Comparison of ENCODE assay signal across 19 mouse cellular contexts in the genomic region with DNA sequence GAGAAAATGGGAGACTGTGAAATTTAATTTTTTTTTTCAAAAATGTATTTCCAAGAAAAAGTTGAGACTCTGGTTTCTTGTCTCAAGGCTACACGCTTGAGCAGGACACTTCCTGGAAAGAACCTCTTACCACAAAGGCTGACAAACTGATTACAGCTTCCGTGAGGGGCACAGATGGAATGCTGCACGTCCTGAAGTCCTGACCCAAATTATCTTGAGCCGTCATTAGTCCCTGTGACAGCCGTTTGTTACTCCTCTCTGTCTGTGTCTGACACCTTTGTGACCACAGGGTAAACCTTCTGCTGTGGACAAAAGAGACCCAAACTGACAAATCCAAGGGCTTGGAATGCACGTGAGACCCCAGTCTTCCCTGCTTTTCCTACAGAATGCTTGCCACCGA.
DNase-seq lines count a peak whose midpoint lies in the region; ATAC-seq lines count a peak whose summit lies in the region.
"Had no signal": no experiment of that assay in that cellular context is flagged by ENCODE, and none has a peak within 500 bp of the region (broad histone marks: within the 10 kb centered on the region; RNA-seq: fewer than 3 reads in every experiment).

No protein-coding gene starts in this region.

- peak overlapping the region; percentile 12; the same call in 1 of the 2 replicates for H3K27ac ChIP-seq in forebrain, embryonic 16.5 days (ENCODE audit: low read length)
- no peak overlapping the region for H3K27ac ChIP-seq in forebrain, embryonic 10.5 days
- 0 out of 2 replicates have a peak overlapping the region, but pooled peaks have one; percentile 45 for H3K27ac ChIP-seq in limb, embryonic 11.5 days (replicated peaks; ENCODE audit: low read depth, low read length)
- H3K27ac ChIP-seq: embryonic facial prominence, embryonic 12.5 days; hindbrain, embryonic 15.5 days; kidney, embryonic 15.5 days; neural tube, embryonic 12.5 days had no signal

- ATAC-seq in forebrain, embryonic 16.5 days: peak; percentile 52
- no peak for ATAC-seq in limb, embryonic 11.5 days (ENCODE audit: insufficient number of reproducible peaks, low FRiP score, low TSS enrichment, low read depth)
- ATAC-seq: intestine, embryonic 16.5 days had no signal

- no peak overlapping the region for H3K4me2 ChIP-seq in forebrain, embryonic 16.5 days (ENCODE audit: low read length)
- no peak overlapping the region for H3K4me2 ChIP-seq in limb, embryonic 11.5 days (ENCODE audit: low read depth, severe bottlenecking)
- H3K4me2 ChIP-seq: embryonic facial prominence, embryonic 12.5 days; heart, embryonic 12.5 days; hindbrain, embryonic 15.5 days; kidney, embryonic 15.5 days; lung, embryonic 14.5 days; neural tube, embryonic 12.5 days had no signal

- peaks cover 17% of the 10 kb centered on the region for H3K4me1 ChIP-seq in forebrain, embryonic 16.5 days (replicated peaks; ENCODE audit: control insufficient read depth, insufficient read depth, low read length)
- peaks cover 17% of the 10 kb centered on the region for H3K4me1 ChIP-seq in forebrain, embryonic 10.5 days
- peaks cover 12% of the 10 kb centered on the region for H3K4me1 ChIP-seq in limb, embryonic 11.5 days (ENCODE audit: control insufficient read depth, insufficient read depth, low read length)
- H3K4me1 ChIP-seq: hindbrain, embryonic 15.5 days; neural tube, embryonic 12.5 days had no signal

- no peaks in the 10 kb centered on the region for H3K36me3 ChIP-seq in forebrain, embryonic 16.5 days (ENCODE audit: control insufficient read depth, insufficient read depth)
- no peaks in the 10 kb centered on the region for H3K36me3 ChIP-seq in forebrain, embryonic 10.5 days (replicated peaks)
- H3K36me3 ChIP-seq in limb, embryonic 11.5 days (ENCODE audit: control insufficient read depth, insufficient read depth, low read length): no peaks in the 10 kb centered on the region
- H3K36me3 ChIP-seq: embryonic facial prominence, embryonic 12.5 days; heart, embryonic 12.5 days; hindbrain, embryonic 15.5 days; kidney, embryonic 15.5 days; neural tube, embryonic 12.5 days had no signal

- H3K9ac ChIP-seq in forebrain, embryonic 16.5 days (replicated peaks; ENCODE audit: low read depth, low read length): no peak overlapping the region
- H3K9ac ChIP-seq in limb, embryonic 11.5 days (ENCODE audit: low read length): no peak overlapping the region
- H3K9ac ChIP-seq: embryonic facial prominence, embryonic 12.5 days; heart, embryonic 12.5 days; hindbrain, embryonic 15.5 days; kidney, embryonic 15.5 days; lung, embryonic 14.5 days; neural tube, embryonic 12.5 days had no signal

- no peaks in the 10 kb centered on the region for H3K27me3 ChIP-seq in forebrain, embryonic 16.5 days (replicated peaks; ENCODE audit: control insufficient read depth, insufficient read depth, low read length)
- H3K27me3 ChIP-seq in forebrain, embryonic 10.5 days (ENCODE audit: poor library complexity, severe bottlenecking): peaks cover 12% of the 10 kb centered on the region
- no peaks in the 10 kb centered on the region for H3K27me3 ChIP-seq in limb, embryonic 11.5 days (ENCODE audit: control insufficient read depth, insufficient read depth, low read length)
- H3K27me3 ChIP-seq: embryonic facial prominence, embryonic 12.5 days; heart, embryonic 12.5 days; hindbrain, embryonic 15.5 days; kidney, embryonic 15.5 days; neural tube, embryonic 12.5 days had no signal

- no peaks in the 10 kb centered on the region for H3K9me3 ChIP-seq in forebrain, embryonic 16.5 days (ENCODE audit: control insufficient read depth, low read length)
- peaks cover 14% of the 10 kb centered on the region; the same call in 1 of the 2 replicates for H3K9me3 ChIP-seq in forebrain, embryonic 10.5 days
- H3K9me3 ChIP-seq in limb, embryonic 11.5 days (ENCODE audit: control insufficient read depth, low read length): no peaks in the 10 kb centered on the region
- H3K9me3 ChIP-seq: embryonic facial prominence, embryonic 12.5 days; hindbrain, embryonic 15.5 days; kidney, embryonic 15.5 days; neural tube, embryonic 12.5 days had no signal

- no peak overlapping the region for H3K4me3 ChIP-seq in forebrain, embryonic 16.5 days (replicated peaks; ENCODE audit: low read length)
- no peak overlapping the region for H3K4me3 ChIP-seq in forebrain, embryonic 10.5 days
- H3K4me3 ChIP-seq in limb, embryonic 11.5 days (ENCODE audit: low read depth, low read length): no peak overlapping the region
- H3K4me3 ChIP-seq: embryonic facial prominence, embryonic 12.5 days; heart, embryonic 12.5 days; hindbrain, embryonic 15.5 days; kidney, embryonic 15.5 days; neural tube, embryonic 12.5 days had no signal

- no peak for DNase-seq in forebrain, embryonic 10.5 days (ENCODE audit: extremely low spot score, low spot score)
- DNase-seq in c-Kit-positive CD71-positive TER-119-negative erythroid progenitor cells, embryonic 14.5 days (ENCODE audit: low read depth): peak; percentile 20
- no peak for DNase-seq in limb, embryonic 11.5 days (ENCODE audit: low spot score)
- DNase-seq in retina, embryonic 14.5 days (ENCODE audit: low spot score): peak; percentile 55
- no peak for DNase-seq in cerebellum, postnatal 25 days
- no peak for DNase-seq in thymus, postnatal 10 days (ENCODE audit: low spot score in 2 of 2)
- DNase-seq: adrenal gland, postnatal 10 days; B cell, adult 2 months; cerebellum, adult 9-11 months; layer of hippocampus, postnatal 36 days; lung, embryonic 14.5 days; right cerebral cortex, postnatal 4 days had no signal

- 17% methylated on average over 7 of the region's 7 CpGs for WGBS in forebrain, embryonic 16.5 days
- WGBS in forebrain, embryonic 10.5 days: 53% methylated on average over 7 of the region's 7 CpGs
- WGBS in limb, embryonic 11.5 days: 22% methylated on average over 7 of the region's 7 CpGs

Comparison
In these comparisons a context has a peak if more than half of its experiments do, and no peak if none do; other contexts are left out.
1. DNase-seq: peak in c-Kit-positive CD71-positive TER-119-negative erythroid progenitor cells, embryonic 14.5 days (single experiment) and retina, embryonic 14.5 days (single experiment); none in forebrain, embryonic 10.5 days (single experiment), limb, embryonic 11.5 days (single experiment), cerebellum, postnatal 25 days (0 of 2) and thymus, postnatal 10 days (0 of 2).